Mouse (Mus musculus): Measurements from ENCODE around the gene Tars2. TPM values are rescaled to one million over a fixed set of nuclear protein-coding genes. Genes with fewer than 3 reads are reported as not detected.

The Tars2 gene
- polyA plus RNA-seq, 1 experiment: 21.3 TPM

DNA sequence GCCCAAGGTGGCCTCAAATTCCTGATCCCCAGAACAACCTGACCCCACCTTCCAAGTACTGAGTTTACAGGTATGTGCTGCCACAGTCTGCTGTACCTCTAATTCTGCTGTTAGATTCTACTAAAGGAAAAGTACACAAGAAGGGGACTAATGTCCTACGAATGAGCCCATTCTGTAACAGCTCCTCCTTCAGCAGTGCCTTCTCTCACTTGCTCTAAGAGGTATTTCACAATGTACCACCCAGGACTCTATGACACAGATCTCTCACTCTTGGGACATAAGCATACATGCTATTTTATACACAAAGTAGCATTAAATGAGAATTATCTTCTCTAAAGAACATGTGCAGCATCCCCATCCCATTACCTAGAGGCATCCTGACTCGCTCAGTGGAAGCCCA is 33.7 kb upstream of the Tars2 start:
- 85% methylated on average over 2 of the region's 2 CpGs for WGBS
- Histone ChIP-seq H3K27me3 (ENCODE audit: control insufficient read depth, insufficient read depth, low read length) (no peaks in the 10 kb centered on the region), H3K4me3 (ENCODE audit: low read depth, low read length) (no peak overlapping the region), H3K4me1 (ENCODE audit: control insufficient read depth, insufficient read depth, insufficient read length, low read length) (0 out of 2 replicates have a peak, but pooled peaks cover 2% of the 10 kb centered on the region), H3K27ac (ENCODE audit: insufficient read depth, low read depth, low read length) (no peak overlapping the region), H3K36me3 (ENCODE audit: control insufficient read depth, insufficient read depth, low read length) (peaks cover 4% of the 10 kb centered on the region; the same call in 1 of the 2 replicates)
- TF ChIP-seq POLR2A (IDR thresholded peaks at IDR 0.05; ENCODE audit: low read depth, low read length): no peak
- no peak for TF ChIP-seq CTCF (IDR thresholded peaks at IDR 0.05; ENCODE audit: extremely low read depth, insufficient read length, insufficient replicate concordance, low read depth, low read length)

DNA sequence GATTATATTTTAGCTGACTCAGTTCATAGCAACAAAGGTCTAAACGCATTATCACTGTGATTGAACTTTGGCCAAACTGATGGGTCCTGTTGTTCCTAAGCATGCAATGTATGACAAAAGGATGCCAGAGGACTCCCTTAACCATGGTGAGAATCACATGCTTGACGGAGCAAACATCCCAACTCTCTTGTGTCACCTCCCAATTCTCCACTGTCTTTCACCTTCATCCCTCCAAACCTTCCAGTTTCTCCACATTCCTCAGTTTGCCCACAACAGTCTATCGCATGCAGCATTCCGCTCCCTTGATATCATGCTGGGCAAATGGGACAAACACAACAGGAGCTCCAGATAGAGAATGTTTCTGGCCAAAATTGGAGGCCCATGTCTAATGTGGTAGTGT is 25.5 kb upstream of the Tars2 start:
- 86% methylated on average over 4 of the region's 4 CpGs for WGBS
- Histone ChIP-seq H3K4me3 (ENCODE audit: low read depth, low read length) (no peak overlapping the region), H3K4me1 (ENCODE audit: control insufficient read depth, insufficient read depth, insufficient read length, low read length) (no peaks in the 10 kb centered on the region), H3K27ac (ENCODE audit: insufficient read depth, low read depth, low read length) (no peak overlapping the region), H3K36me3 (ENCODE audit: control insufficient read depth, insufficient read depth, low read length) (peaks cover 54% of the 10 kb centered on the region), H3K27me3 (ENCODE audit: control insufficient read depth, insufficient read depth, low read length) (no peaks in the 10 kb centered on the region)
- TF ChIP-seq POLR2A (IDR thresholded peaks at IDR 0.05; ENCODE audit: low read depth, low read length) (no peak), CTCF (IDR thresholded peaks at IDR 0.05; ENCODE audit: extremely low read depth, insufficient read length, insufficient replicate concordance, low read depth, low read length) (no peak)

DNA sequence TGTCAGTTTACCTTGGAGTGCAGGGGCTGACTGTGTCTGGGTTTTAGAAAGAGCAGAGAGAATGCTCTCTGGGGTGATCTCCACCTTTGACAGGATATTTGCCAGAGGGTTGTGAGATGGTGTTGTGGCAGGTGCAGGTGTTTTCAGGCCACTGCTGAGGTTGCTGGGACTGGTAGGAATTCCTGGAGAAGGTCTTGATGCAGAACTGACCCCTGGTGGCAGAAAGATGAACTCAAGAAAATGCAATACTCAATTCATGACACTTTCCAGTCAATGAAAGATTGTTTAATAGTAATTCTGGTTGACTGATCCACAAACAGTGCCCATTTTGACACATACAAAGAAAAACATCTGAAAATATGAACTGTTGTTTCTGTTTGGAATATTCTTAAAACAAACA is 12.0 kb upstream of the Tars2 start:
- Histone ChIP-seq H3K4me1 (ENCODE audit: control insufficient read depth, insufficient read depth, insufficient read length, low read length) (no peaks in the 10 kb centered on the region), H3K27ac (ENCODE audit: insufficient read depth, low read depth, low read length) (no peak overlapping the region), H3K4me3 (ENCODE audit: low read depth, low read length) (no peak overlapping the region), H3K36me3 (ENCODE audit: control insufficient read depth, insufficient read depth, low read length) (peaks cover 45% of the 10 kb centered on the region), H3K27me3 (ENCODE audit: control insufficient read depth, insufficient read depth, low read length) (no peaks in the 10 kb centered on the region)
- TF ChIP-seq POLR2A (IDR thresholded peaks at IDR 0.05; ENCODE audit: low read depth, low read length): no peak
- TF ChIP-seq CTCF (IDR thresholded peaks at IDR 0.05; ENCODE audit: extremely low read depth, insufficient read length, insufficient replicate concordance, low read depth, low read length): peak; percentile 62; the same call in 1 of the 2 replicates

DNA sequence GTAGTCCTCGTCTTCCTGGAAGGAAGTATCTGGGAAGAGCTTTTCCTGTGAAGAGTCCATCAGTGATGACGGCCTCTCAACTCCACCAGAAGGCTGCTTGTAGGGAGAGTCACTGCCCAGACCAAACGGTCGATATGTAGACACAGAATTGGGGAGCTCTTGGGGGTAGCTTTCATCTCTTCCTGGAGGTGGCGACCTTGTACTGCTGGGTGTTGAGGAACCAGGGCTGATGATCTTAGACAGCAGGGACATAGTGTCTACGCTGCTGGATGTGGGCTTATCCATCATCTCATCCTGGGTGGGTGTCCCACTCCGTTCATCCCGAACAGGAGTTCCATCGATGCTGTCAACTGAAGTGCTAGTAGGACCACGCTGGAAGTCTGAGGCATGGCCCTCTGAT is 5.5 kb upstream of the Tars2 start:
- H3K4me1 ChIP-seq (ENCODE audit: control insufficient read depth, insufficient read depth, insufficient read length, low read length): no peaks in the 10 kb centered on the region
- H3K27me3 ChIP-seq (ENCODE audit: control insufficient read depth, insufficient read depth, low read length): no peaks in the 10 kb centered on the region
- H3K36me3 ChIP-seq (ENCODE audit: control insufficient read depth, insufficient read depth, low read length): peaks cover 41% of the 10 kb centered on the region
- no peak overlapping the region for H3K27ac ChIP-seq (ENCODE audit: insufficient read depth, low read depth, low read length)
- WGBS: 90% methylated on average over 10 of the region's 10 CpGs
- TF ChIP-seq POLR2A (IDR thresholded peaks at IDR 0.05; ENCODE audit: low read depth, low read length) (no peak), CTCF (IDR thresholded peaks at IDR 0.05; ENCODE audit: extremely low read depth, insufficient read length, insufficient replicate concordance, low read depth, low read length) (no peak)
- no peak overlapping the region for H3K4me3 ChIP-seq (ENCODE audit: low read depth, low read length)

DNA sequence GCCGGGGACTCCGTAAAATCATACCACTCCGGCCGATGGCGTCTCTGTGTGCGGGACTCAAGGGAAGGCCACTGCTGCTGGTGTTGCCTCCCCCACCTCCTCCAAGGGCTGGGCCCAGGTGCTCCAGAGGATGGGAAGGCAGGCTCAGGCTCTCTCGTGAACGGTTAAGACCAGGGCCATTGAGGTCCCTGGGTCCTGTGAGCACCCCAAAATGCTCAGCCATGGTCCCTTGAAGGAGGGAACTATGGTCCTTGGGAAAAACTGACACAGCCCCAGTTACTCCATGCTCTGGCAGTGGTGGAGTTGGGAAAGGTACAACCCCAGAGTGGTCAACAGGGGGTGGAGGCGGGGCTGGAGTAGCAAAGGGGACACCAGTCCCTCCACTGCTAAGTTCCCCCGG is 3.8 kb upstream of the Tars2 start:
- WGBS: 84% methylated on average over 10 of the region's 10 CpGs
- TF ChIP-seq CTCF (IDR thresholded peaks at IDR 0.05; ENCODE audit: extremely low read depth, insufficient read length, insufficient replicate concordance, low read depth, low read length) (no peak), POLR2A (IDR thresholded peaks at IDR 0.05; ENCODE audit: low read depth, low read length) (no peak)
- H3K4me1 ChIP-seq (ENCODE audit: control insufficient read depth, insufficient read depth, insufficient read length, low read length): no peaks in the 10 kb centered on the region
- no peak overlapping the region for H3K27ac ChIP-seq (ENCODE audit: insufficient read depth, low read depth, low read length)
- H3K27me3 ChIP-seq (ENCODE audit: control insufficient read depth, insufficient read depth, low read length): no peaks in the 10 kb centered on the region
- peaks cover 35% of the 10 kb centered on the region for H3K36me3 ChIP-seq (ENCODE audit: control insufficient read depth, insufficient read depth, low read length)
- H3K4me3 ChIP-seq (ENCODE audit: low read depth, low read length): no peak overlapping the region

DNA sequence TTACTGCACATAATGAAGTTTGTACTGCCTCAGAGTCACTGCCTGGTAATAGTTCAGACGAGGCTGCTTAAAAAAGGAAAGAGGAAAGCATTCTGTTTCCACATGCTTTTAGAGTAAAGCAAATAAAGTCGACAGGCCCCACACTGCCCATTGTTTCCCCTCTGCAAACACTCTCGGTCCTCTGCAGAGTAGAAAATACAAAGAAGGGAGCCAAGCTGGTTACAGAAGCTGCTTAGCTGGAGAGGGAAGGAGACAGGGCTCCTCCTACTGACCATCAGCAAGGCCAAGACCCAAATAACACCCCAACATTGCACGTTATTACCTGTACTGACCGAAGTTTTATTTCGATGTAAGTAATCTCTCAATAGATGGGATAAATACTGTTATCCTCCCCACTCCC is 3.0 kb upstream of the Tars2 start:
- no peaks in the 10 kb centered on the region for H3K27me3 ChIP-seq (ENCODE audit: control insufficient read depth, insufficient read depth, low read length)
- H3K4me1 ChIP-seq (ENCODE audit: control insufficient read depth, insufficient read depth, insufficient read length, low read length): no peaks in the 10 kb centered on the region
- 59% methylated on average over 6 of the region's 6 CpGs for WGBS
- no peak overlapping the region for H3K4me3 ChIP-seq (ENCODE audit: low read depth, low read length)
- peaks cover 29% of the 10 kb centered on the region for H3K36me3 ChIP-seq (ENCODE audit: control insufficient read depth, insufficient read depth, low read length)
- no peak for TF ChIP-seq CTCF (IDR thresholded peaks at IDR 0.05; ENCODE audit: extremely low read depth, insufficient read length, insufficient replicate concordance, low read depth, low read length)
- no peak overlapping the region for H3K27ac ChIP-seq (ENCODE audit: insufficient read depth, low read depth, low read length)

DNA sequence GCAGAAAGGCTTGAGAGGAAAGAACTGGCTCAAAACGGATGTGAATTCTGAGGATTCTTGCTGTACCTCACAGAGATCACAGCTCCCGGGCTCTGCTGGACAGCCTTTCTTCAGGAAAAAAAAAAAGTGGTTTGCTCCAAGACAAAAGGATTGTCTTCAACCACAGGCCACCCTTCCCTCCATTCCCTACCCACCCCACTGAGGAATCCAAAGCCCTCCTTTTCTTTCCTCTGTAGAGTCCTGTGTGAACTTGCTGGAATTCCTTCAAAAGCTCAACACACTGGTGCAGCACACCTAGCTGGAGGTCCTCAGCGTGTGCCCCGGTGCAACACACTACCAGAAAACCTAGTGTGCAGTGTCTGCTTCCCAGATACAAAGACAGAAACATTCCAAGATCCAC is 1.8 kb upstream of the Tars2 start:
- Histone ChIP-seq H3K36me3 (ENCODE audit: control insufficient read depth, insufficient read depth, low read length) (peaks cover 26% of the 10 kb centered on the region), H3K4me3 (ENCODE audit: low read depth, low read length) (no peak overlapping the region), H3K4me1 (ENCODE audit: control insufficient read depth, insufficient read depth, insufficient read length, low read length) (no peaks in the 10 kb centered on the region), H3K27ac (ENCODE audit: insufficient read depth, low read depth, low read length) (no peak overlapping the region), H3K27me3 (ENCODE audit: control insufficient read depth, insufficient read depth, low read length) (no peaks in the 10 kb centered on the region)
- 73% methylated on average over 4 of the region's 4 CpGs for WGBS
- no peak for TF ChIP-seq CTCF (IDR thresholded peaks at IDR 0.05; ENCODE audit: extremely low read depth, insufficient read length, insufficient replicate concordance, low read depth, low read length)
- TF ChIP-seq POLR2A (IDR thresholded peaks at IDR 0.05; ENCODE audit: low read depth, low read length): no peak

DNA sequence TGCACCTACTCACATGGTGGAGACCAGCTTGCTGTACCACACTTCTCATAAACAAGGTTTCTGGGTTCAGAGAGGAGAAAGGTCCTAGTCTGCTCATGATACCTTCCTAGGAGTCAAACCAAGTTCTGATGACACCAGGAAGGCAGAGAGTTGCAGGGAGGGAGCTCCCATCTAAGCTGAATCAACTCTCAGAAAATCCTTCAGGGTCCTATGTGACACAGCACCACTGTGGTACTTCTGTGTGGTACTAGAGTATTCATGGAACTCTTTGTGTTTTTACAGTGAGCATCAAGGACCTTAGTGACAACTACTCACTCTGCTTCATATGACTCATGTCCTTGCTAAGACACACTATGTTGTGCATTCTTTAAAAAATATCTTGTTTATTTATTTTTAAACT is 650 bp upstream of the Tars2 start:
- H3K27ac ChIP-seq (ENCODE audit: insufficient read depth, low read depth, low read length): no peak overlapping the region
- H3K4me3 ChIP-seq (ENCODE audit: low read depth, low read length): no peak overlapping the region
- H3K4me1 ChIP-seq (ENCODE audit: control insufficient read depth, insufficient read depth, insufficient read length, low read length): no peaks in the 10 kb centered on the region; the same call in 1 of the 2 replicates
- no peaks in the 10 kb centered on the region for H3K27me3 ChIP-seq (ENCODE audit: control insufficient read depth, insufficient read depth, low read length)
- TF ChIP-seq POLR2A (IDR thresholded peaks at IDR 0.05; ENCODE audit: low read depth, low read length) (no peak), CTCF (IDR thresholded peaks at IDR 0.05; ENCODE audit: extremely low read depth, insufficient read length, insufficient replicate concordance, low read depth, low read length) (no peak)
- H3K36me3 ChIP-seq (ENCODE audit: control insufficient read depth, insufficient read depth, low read length): peaks cover 20% of the 10 kb centered on the region
